Mouse (Mus musculus) left cerebral cortex, adult 18-20 months (tissue): ENCODE data around the gene N4bp3. TPM values are rescaled to one million over a fixed set of nuclear protein-coding genes. Genes with fewer than 3 reads are reported as not detected.

Experiments used
- DNase-seq, 2 experiments: peaks; one replicate each; pipeline ENCODE4 v3.0.0; 2021 to 2022; ENCODE audit warnings: low spot score in 2 of 2, mixed read lengths in 1 of 2
- total RNA-seq, 2 experiments: library from RNA; stranded (reverse); gene quantifications; 2 replicates each; pipeline ENCODE4 v1.2.3; 2021

Gene N4bp3
- total RNA-seq, 2 experiments from 2014 or later, result 15.2 to 19.0 TPM

- DNase-seq, result peak; percentile 70 to 78
Measured at GRCm38 (mm10) chr11:51605602-51606446, 44.8 kb downstream of the N4bp3 start.

GRCm38 (mm10) chr11:51602253-51602652 lies 48.4 kb downstream of the N4bp3 start:
- peak in 1 of 2 experiments; percentile 28 for DNase-seq

- no peak for DNase-seq
Measured at GRCm38 (mm10) chr11:51597553-51597952, 53.1 kb downstream of the N4bp3 start.

GRCm38 (mm10) chr11:51595459-51596083 lies 55.1 kb downstream of the N4bp3 start:
- DNase-seq, result no peak

- DNase-seq, result no peak
Measured at GRCm38 (mm10) chr11:51594715-51595350, 55.8 kb downstream of the N4bp3 start.

- no peak for DNase-seq
Measured at GRCm38 (mm10) chr11:51593849-51594248, 56.8 kb downstream of the N4bp3 start.

GRCm38 (mm10) chr11:51593368-51593767 lies 57.3 kb downstream of the N4bp3 start:
- DNase-seq, result no peak

Other genes starting within 250 kb of the N4bp3 start
- 1 to 10 TPM; 6.7 to 7.1 TPM for gene Phykpl, start 66.1 kb downstream of the N4bp3 start, total RNA-seq
- 100 to 1,000 TPM; 132 TPM for gene Hnrnpab, start 44.0 kb downstream of the N4bp3 start, total RNA-seq
- 10 to 100 TPM; 44.8 to 48.4 TPM for gene Nhp2, start 31.1 kb downstream of the N4bp3 start, total RNA-seq
- gene Rmnd5b, start 14.9 kb downstream of the N4bp3 start, total RNA-seq, result 10 to 100 TPM; 59.9 to 60.3 TPM
- 1 to 10 TPM; 2.1 to 2.2 TPM for gene D930048N14Rik, start 112 bp upstream of the N4bp3 start, total RNA-seq
- gene 0610009B22Rik, start 38.0 kb upstream of the N4bp3 start, total RNA-seq, result 10 to 100 TPM; 37.3 to 37.8 TPM
- 10 to 100 TPM; 17.3 to 18.7 TPM for gene Sec24a, start 112.8 kb upstream of the N4bp3 start, total RNA-seq
- gene Sar1b, start 112.8 kb upstream of the N4bp3 start, total RNA-seq, result 10 to 100 TPM; 67.7 to 71.7 TPM
- 10 to 100 TPM; 65.4 to 70.5 TPM for gene Jade2, start 206.8 kb upstream of the N4bp3 start, total RNA-seq